Mouse (Mus musculus) heart, adult 2 months (tissue): ENCODE measurements around the gene Nphs1. TPM values are rescaled to one million over a fixed set of nuclear protein-coding genes. Genes with fewer than 3 reads are reported as not detected.
A peak's percentile ranks its signal among the peaks of the same experiment; 100 is the strongest.
"Not testable (repeated sequence)": the region's sequence is repeated elsewhere in the genome, so short reads cannot be mapped to it uniquely, and the experiment has no call there.

Source experiments
- DNase-seq, 2 experiments: peaks; one replicate each; pipeline ENCODE4 v3.0.0; 2021
- H3K27ac ChIP-seq: fragments of 200-600 bp; 2 replicates; pipeline ENCODE4 v1.8.1; 2022
- H3K27me3 ChIP-seq: fragments of 200-500 bp; 2 replicates; pipeline ENCODE4 v1.6.1; 2012; ENCODE audit warnings: mild to moderate bottlenecking, low read length, inconsistent platforms, mixed read lengths; ENCODE audit not compliant: control insufficient read depth, insufficient read depth
- H3K36me3 ChIP-seq: fragments of 200-500 bp; 2 replicates; pipeline ENCODE4 v1.6.1; 2012; ENCODE audit warnings: low read length, inconsistent platforms; ENCODE audit not compliant: control insufficient read depth, insufficient read depth
- H3K4me1 ChIP-seq: fragments of 200-500 bp; 2 replicates; pipeline ENCODE4 v1.6.1; 2011; ENCODE audit warnings: low read length; ENCODE audit not compliant: control insufficient read depth, insufficient read depth
- H3K4me3 ChIP-seq: fragments of 200-600 bp; 2 replicates; pipeline ENCODE4 v1.8.1; 2022
- H3K79me2 ChIP-seq: fragments of 200-500 bp; replicated peaks from 2 replicates; pipeline ENCODE4 v1.6.1; 2012; ENCODE audit warnings: mild to moderate bottlenecking, inconsistent platforms, low read length, moderate library complexity, mixed read lengths; ENCODE audit not compliant: control insufficient read depth, insufficient read depth
- H3K9ac ChIP-seq: fragments of 200-500 bp; 2 replicates; pipeline ENCODE4 v1.6.1; 2012; ENCODE audit warnings: low read depth, mild to moderate bottlenecking, control low read depth, inconsistent platforms, low read length, mixed read lengths
- CTCF ChIP-seq: fragments of 200-600 bp; IDR thresholded peaks from 2 replicates; pipeline ENCODE4 v1.8.1; 2022; ENCODE audit warnings: antibody characterized with exemption, mild to moderate bottlenecking, moderate library complexity
- EP300 ChIP-seq: fragments of 200-500 bp; IDR thresholded peaks from 2 replicates; pipeline ENCODE4 v1.6.1; 2011; ENCODE audit warnings: low read depth, low read length, control low read depth; ENCODE audit not compliant: insufficient read depth
- POLR2A ChIP-seq: fragments of 200-500 bp; IDR thresholded peaks from 2 replicates; pipeline ENCODE4 v1.6.1; 2011; ENCODE audit warnings: mild to moderate bottlenecking, low read depth, low read length, control low read depth; ENCODE audit not compliant: insufficient read depth
- WGBS: fragments of 180-500 bp; shearing (Covaris S2); methylation state at CpG from one replicate; pipeline ENCODE4 v1.1.7; 2018; 5-methylcytosine and 5-hydroxymethylcytosine counted together
- intact Hi-C: fragments of 180-260 bp; cut with DNase I; formaldehyde crosslinking; loops from one replicate; pipeline ENCODE4 v1.15.1; 2025
- polyA plus RNA-seq: library from polyadenylated mRNA; depleted of rRNA; stranded (reverse); fragments of >200 nt; gene quantifications from 2 replicates; pipeline ENCODE4 v1.2.3, GENCODE M21; 2012
- total RNA-seq, 2 experiments: library from RNA; stranded (reverse); gene quantifications; 2 replicates each; pipeline ENCODE4 v1.2.3; 2021

Gene Nphs1
- total and polyA plus RNA-seq, 3 experiments = 0.04 TPM; not detected in 2

GRCm38 (mm10) chr7:30472411-30472810 lies 14.3 kb downstream of the Nphs1 start:
- intact Hi-C loops = loop anchor here (2.0 kb wide), 1 partner anchor 100 kb away; no protein-coding TSS in a partner anchor
- Histone ChIP-seq H3K79me2 (no peaks in the 10 kb centered on the region), H3K4me1 (no peaks in the 10 kb centered on the region), H3K4me3 (no peak overlapping the region), H3K36me3 (no peaks in the 10 kb centered on the region), H3K27ac (no peak overlapping the region), H3K27me3 (no peaks in the 10 kb centered on the region), H3K9ac (no peak overlapping the region)
- 48% methylated on average over 5 of the region's 5 CpGs for WGBS
- TF ChIP-seq EP300 (no peak), CTCF (peak; percentile 63)
- DNase-seq = no peak

DNA sequence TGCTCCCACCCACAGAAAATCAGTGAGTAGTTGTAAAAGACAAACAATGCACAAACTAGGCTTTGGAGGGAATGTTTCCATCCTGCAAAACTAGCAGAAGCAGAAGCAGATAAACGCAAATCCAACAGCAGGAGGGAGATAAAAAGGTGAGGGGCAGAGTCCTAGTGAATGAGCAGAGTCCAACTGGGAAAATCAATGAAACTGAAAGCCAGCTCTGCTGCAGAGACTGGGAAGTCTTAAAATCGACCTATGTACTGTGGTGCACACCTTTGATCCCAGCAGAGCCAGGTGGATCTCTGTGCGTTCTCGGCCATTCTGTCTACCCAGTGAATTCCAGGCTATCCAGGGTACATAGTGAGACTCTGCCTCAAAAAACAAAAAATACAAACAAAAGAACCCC lies 16.9 kb downstream of the Nphs1 start:
- Histone ChIP-seq H3K9ac (no peak overlapping the region), H3K4me1 (no peaks in the 10 kb centered on the region), H3K36me3 (no peaks in the 10 kb centered on the region), H3K27ac (no peak overlapping the region), H3K4me3 (no peak overlapping the region), H3K79me2 (no peaks in the 10 kb centered on the region), H3K27me3 (0 out of 2 replicates have a peak, but pooled peaks cover 1% of the 10 kb centered on the region)
- no peak for DNase-seq
- WGBS = 56% methylated on average over 4 of the region's 4 CpGs
- intact Hi-C loops = no loop called here
- no peak for TF ChIP-seq POLR2A
- TF ChIP-seq CTCF = no peak
- no peak for TF ChIP-seq EP300

GRCm38 (mm10) chr7:30476136-30476535 lies 18.0 kb downstream of the Nphs1 start:
- intact Hi-C loops, H3K79me2 ChIP-seq, H3K27ac ChIP-seq, H3K36me3 ChIP-seq, DNase-seq, H3K27me3 ChIP-seq, H3K9ac ChIP-seq, H3K4me1 ChIP-seq, H3K4me3 ChIP-seq: not testable (repeated sequence)
- WGBS = 86% methylated on average over 7 of the region's 7 CpGs

- H3K9ac ChIP-seq = no peak overlapping the region
- H3K27me3 ChIP-seq = 0 out of 2 replicates have a peak, but pooled peaks cover 4% of the 10 kb centered on the region
- no peak overlapping the region for H3K27ac ChIP-seq
- WGBS = 13% methylated on average over 26 of the region's 32 CpGs
- no peak for TF ChIP-seq POLR2A
- TF ChIP-seq CTCF = no peak
- no peak for TF ChIP-seq EP300
- intact Hi-C loops = no loop called here
- DNase-seq = no peak
- no peaks in the 10 kb centered on the region for H3K79me2 ChIP-seq
- no peaks in the 10 kb centered on the region for H3K36me3 ChIP-seq
- H3K4me1 ChIP-seq = no peaks in the 10 kb centered on the region
- H3K4me3 ChIP-seq = no peak overlapping the region
Measured at GRCm38 (mm10) chr7:30477415-30478381, 19.6 kb downstream of the Nphs1 start.

DNA sequence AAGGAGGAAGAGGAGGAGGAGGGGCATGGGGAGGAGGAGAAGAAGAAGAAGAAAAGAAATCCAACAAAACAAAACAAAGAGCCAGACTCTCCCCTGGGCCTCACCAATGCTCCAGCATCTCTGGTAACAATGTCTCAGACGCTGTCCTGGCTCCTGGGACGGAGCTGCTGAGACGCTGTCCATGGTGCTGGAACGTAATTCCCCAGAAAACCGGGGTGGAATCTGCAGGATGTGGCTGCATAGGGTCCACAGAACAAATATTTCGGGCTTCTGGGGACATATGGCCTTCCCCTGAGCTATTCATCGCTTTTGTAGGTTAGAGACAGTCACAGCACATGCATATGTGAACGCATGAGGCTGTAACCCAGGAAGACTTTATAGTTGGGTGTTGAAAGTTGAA lies 26.1 kb downstream of the Nphs1 start:
- no peak overlapping the region for H3K4me3 ChIP-seq
- intact Hi-C loops = no loop called here
- TF ChIP-seq POLR2A (no peak), EP300 (no peak), CTCF (no peak)
- H3K79me2 ChIP-seq = no peaks in the 10 kb centered on the region
- H3K9ac ChIP-seq = no peak overlapping the region
- 0 out of 2 replicates have a peak, but pooled peaks cover 4% of the 10 kb centered on the region for H3K27me3 ChIP-seq
- no peaks in the 10 kb centered on the region for H3K36me3 ChIP-seq
- DNase-seq = no peak
- no peaks in the 10 kb centered on the region for H3K4me1 ChIP-seq
- 14% methylated on average over 8 of the region's 8 CpGs for WGBS
- no peak overlapping the region for H3K27ac ChIP-seq

- peak in 1 of 2 experiments; percentile 6 for DNase-seq
- Histone ChIP-seq H3K9ac (no peak overlapping the region), H3K27me3 (no peaks in the 10 kb centered on the region), H3K4me1 (no peaks in the 10 kb centered on the region), H3K4me3 (no peak overlapping the region), H3K36me3 (no peaks in the 10 kb centered on the region), H3K79me2 (no peaks in the 10 kb centered on the region), H3K27ac (no peak overlapping the region)
- intact Hi-C loops = loop anchor here (5.0 kb wide), 1 partner anchor 48 kb away; no protein-coding TSS in a partner anchor
- WGBS = 22% methylated on average over 16 of the region's 16 CpGs
- TF ChIP-seq CTCF (peak; percentile 74), POLR2A (no peak)
Measured at GRCm38 (mm10) chr7:30490251-30490956, 32.3 kb downstream of the Nphs1 start.
